Mouse (Mus musculus) gastrocnemius, adult 18-20 months (tissue): ENCODE measurements at regions not wholly inside any gene's neighbourhood (a gene's known extent, or its start where the extent isn't known, plus 50 kb on each side); places are given as distances from the start of the nearest gene placed in this dataset.

Experiments used
- DNase-seq: peaks from one replicate; pipeline ENCODE4 v3.0.0; 2021; ENCODE audit warnings: low spot score

DNA sequence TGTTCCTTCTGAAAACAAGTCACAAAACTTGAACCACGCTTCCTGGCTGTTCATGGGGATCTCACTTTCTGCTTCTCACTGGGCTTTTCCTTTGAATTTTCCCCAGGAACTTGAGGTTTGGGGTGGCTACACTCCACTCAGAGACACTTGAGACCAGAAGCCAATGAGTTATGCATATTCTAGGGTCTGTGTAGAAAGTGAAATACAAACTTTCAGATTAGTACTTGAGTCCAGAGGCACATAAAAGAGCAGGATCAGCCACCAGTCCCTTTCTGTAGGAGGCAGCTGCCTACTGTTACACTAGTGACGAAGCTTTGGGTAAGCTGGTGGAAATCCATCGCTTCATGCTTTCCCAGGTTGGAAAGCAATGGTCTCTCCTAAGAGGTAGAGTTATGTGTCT, 60.4 kb upstream of the Serpine2 start:
- DNase-seq: no peak

DNA sequence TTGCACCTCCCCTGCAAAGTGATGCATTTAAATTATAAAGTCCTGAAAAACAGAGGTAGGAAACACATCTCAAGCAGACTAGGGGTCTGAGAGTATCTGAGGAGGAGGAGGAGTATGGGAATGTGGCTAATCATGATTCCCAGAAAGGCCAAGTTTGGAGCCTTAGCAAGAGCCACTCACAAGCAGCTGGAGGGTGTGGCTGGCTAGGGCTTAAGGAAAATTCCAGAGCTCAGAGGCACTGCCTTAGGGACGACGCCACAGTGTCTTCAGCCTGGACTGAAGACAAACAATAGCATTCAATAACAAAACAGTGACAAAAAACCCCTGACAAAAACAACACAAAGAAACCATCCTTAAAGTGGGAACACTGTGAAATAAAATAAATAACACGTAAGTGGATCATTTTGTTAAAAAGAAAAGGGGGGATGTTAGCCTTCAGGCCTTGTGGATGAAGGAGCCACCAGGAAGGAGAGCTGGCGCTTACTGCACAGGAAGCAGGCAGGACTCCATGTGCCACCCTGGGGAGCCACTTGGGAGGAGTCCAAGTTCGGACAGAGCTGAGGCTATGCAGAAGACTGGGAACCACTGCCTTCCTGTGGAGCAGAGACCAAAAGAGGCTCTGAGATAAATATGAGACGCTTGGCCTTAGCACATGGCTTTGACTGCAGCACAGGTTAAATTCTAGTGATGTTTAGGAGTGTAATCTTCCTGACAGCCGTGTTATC, 56.6 kb upstream of the Serpine2 start:
- DNase-seq: peak; percentile 87
